Mouse (Mus musculus): Measurements from ENCODE around the gene Ptbp1. TPM values are rescaled to one million over a fixed set of nuclear protein-coding genes. Genes with fewer than 3 reads are reported as not detected.

Ptbp1 gene
- polyA plus RNA-seq (2012; rRNA removed; ENCODE audit: low replicate concordance) = 163 and 219 TPM in 2 replicates

DNA sequence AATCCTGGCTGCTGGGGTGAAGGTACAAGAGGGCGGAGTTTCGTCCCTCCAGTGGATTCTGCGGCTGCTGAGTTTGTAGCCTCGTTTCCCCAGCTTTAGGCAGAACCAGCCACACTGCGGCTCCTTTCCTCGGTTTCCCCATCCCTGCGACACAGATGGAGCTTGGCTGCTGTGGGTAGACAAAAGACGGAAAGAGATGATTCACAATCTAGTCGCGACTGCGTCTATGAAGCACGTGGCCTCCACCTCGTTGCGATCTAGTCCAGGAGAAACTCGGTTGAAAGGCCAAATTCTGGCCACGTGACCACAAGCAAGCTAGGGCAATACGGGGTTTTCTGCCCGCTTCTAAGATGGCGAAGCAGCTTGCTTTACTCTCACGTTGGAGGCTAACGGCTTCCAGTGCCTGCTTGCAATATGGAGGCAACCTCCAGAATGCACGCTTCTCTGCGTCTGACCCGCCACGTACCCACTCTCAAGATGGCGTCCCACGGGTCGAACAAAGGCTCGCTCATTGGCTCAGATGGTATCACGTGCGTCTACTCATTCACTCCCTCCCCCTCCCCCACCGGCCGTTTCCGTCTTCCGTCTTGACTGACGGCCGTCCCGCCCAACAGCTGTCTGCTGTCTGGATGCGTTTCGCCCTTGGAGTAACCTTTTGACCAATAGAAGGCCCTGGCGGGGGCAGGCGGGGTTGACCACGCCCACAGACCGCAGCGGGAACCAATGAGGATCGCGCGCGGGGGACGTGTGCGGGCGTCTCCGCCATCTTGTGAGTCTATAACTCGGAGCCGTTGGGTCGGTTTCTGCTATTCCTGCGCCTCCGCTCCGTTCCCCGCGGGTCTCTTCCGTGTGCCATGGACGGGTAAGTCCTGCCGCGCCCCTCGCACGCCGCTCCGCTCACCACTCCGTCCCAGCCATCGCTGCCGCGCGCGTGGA lies at the start of gene Ptbp1:
Gene Ptbp1 (plus strand): TSS at position 568 of the 936 bp plus-strand sequence.

DNA sequence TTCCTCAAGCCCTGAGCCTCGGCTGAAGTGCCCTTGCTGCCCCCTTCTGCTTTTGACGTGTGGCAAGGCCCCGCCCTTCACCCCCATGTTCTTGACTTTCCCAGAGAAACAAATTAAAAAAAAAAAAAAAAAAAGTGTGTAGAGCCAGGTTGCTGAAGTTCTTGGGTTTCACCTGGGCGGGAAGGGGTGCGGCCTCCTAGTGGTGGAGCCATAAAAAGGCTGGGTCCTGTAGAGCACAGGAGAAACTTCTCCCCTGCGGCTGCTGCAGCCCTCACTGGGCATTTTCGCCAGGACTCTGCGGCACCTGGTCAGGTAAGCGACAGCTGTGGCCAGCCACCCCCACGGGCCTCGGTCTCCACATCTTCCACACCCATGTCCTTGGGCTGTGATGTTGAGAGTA lies 33.4 kb upstream of the Ptbp1 start, which contains the start of gene Misp:
Gene Misp (plus strand): TSS at position 208 of the 400 bp plus-strand sequence.

DNA sequence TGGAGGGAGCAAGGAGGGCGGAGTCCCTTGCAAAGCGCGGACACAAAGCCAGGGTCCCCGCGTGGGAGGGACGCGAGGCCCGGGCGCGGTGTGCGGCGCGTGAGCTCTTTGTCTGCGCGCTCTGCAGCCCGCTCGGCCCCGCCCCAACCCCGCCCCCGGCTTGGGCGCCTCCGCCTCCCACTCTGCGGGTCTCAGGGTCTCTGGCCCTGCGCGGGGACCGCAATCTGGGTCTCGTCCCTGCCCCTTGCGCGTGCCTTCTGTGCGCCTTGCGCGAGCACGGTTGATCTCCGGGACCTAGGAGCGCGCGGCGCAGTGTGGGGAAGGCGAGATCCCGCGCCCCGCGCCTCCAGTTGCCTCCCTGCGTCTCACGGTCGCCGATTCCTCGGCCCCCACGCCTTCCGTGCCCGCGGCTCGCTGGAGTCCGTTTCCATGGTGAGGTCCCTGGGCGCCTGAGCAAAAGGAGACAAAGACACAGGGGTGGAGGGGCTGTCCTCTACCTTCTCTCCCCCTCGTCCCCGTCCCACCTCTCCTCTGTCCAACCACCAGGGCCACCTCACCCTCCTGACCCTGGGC lies 20.1 kb downstream of the Ptbp1 start, which contains the start of the genes Prtn3 and Plppr3:
Gene Prtn3 (plus strand): TSS at position 187 of the 573 bp plus-strand sequence.
Gene Plppr3 (minus strand): TSS at position 345 of the 573 bp plus-strand sequence.

DNA sequence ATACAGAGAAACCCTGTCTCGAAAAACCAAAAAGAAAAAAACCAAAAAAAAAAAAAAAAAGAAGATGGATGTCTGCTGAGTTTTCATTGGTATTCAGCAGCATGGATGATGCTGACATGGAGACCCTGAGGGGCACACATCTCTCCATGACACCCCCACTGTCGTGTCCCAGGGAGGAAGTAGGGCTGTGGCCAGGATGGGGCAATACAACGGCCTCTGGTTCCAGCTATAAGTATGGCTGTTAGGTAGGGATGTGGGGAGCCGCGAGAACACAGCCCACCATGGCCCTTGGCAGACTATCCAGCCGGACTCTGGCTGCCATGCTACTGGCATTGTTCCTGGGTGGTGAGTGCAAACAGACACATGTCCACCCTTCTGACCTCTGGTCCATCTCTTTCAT lies 31.8 kb downstream of the Ptbp1 start, which contains the start of gene Elane:
Gene Elane (plus strand): TSS at position 194 of the 400 bp plus-strand sequence.

DNA sequence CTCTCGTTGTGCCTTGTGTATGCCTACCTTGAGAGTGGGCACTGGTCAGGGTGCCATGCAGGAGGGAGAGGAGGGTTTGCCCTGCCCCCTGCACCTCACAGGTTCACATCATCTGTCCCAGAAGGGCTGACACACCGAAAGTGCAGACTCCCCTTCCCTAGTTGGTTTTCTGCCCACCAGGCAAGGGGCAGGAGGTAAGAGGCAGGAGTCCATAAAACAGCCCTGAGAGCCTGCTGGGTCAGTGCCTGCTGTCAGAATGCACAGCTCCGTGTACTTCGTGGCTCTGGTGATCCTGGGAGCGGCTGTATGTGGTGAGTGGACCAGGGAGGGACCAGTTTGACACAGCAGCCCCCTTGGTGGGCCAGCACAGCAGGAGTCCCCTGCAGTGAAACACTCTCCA lies 36.4 kb downstream of the Ptbp1 start, which contains the start of gene Cfd:
Gene Cfd (plus strand): TSS at position 184 of the 400 bp plus-strand sequence.

DNA sequence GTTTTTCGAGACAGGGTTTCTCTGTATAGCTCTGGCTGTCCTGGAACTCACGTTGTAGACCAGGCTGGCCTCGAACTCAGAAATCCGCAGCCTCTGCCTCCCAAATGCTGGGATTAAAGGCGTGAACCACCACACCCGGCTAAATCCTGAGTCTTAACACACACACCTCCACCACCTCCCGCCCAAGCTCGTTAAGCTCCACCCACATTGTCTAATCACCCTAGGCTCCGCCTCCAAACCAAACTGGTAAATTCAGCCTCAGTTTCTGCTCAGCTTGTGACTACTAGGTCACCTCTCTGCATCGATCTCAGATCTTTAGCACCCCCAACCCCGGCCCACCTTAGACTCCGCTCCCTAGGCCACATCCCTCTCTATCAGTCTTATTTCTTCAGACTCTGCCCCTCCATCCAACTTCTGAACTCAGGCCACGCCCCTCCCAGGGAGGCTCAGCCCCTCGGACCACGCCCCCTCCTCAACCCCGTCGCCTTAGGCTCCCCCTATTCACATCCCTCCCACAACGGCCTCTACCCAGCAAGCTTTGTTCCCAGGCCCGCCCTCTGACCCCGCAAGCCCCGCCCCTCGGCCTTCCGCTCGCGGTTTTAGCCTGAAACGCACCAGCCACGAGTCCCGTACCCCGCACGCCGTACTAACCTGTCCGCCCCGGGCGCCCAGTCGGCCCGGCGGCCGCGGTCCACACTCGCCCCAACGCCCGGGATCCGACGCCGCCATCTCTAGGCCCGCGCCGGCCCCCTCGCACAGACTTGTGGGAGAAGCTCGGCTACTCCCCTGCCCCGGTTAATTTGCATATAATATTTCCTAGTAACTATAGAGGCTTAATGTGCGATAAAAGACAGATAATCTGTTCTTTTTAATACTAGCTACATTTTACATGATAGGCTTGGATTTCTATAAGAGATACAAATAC lies 54.2 kb downstream of the Ptbp1 start, which contains the start of gene Med16:
Gene Med16 (minus strand): TSS at position 757 of the 925 bp plus-strand sequence.

DNA sequence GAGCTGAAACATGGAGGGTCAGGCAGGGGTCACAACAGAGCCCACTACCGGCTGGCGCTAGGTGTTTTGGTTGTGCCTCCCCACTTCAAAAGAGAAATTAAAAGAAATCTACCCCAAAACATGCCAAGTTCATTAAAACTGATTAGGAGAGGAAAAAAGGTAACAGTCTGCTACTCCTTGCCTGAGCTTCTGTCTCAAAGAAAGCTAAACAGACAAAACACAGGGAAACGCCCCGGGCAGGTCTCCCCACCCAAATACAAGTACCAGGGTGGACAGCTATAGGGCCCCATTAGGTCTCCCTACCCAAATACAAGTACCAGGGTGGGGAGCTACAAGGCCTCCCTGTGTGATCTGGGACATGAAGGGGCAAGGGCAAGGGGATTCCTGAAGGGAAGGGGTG lies 56.3 kb downstream of the Ptbp1 start, which contains the start of gene Gm26602:
Gene Gm26602 (plus strand): TSS at position 301 of the 400 bp plus-strand sequence.

Other genes with a start within 250 kb of the Ptbp1 start
- gene C2cd4c, start 240.4 kb upstream of the Ptbp1 start, polyA plus RNA-seq (2012; rRNA removed; ENCODE audit: low replicate concordance) = 0.19 and 0.26 TPM in 2 replicates
- gene Shc2, start 216.5 kb upstream of the Ptbp1 start, polyA plus RNA-seq (2012; rRNA removed; ENCODE audit: low replicate concordance) = 12.4 and 17.4 TPM in 2 replicates
- 2.3 TPM in 1 of 2 replicates, not detected in the other for gene Odf3l2, start 208.7 kb upstream of the Ptbp1 start, polyA plus RNA-seq (2012; rRNA removed; ENCODE audit: low replicate concordance)
- 3.9 and 8.7 TPM in 2 replicates for gene Madcam1, start 189.9 kb upstream of the Ptbp1 start, polyA plus RNA-seq (2012; rRNA removed; ENCODE audit: low replicate concordance)
- 46.9 and 119 TPM in 2 replicates for gene Tpgs1, start 185.1 kb upstream of the Ptbp1 start, polyA plus RNA-seq (2012; rRNA removed; ENCODE audit: low replicate concordance)
- 265 and 337 TPM in 2 replicates for gene Cdc34, start 172.2 kb upstream of the Ptbp1 start, polyA plus RNA-seq (2012; rRNA removed; ENCODE audit: low replicate concordance)
- gene Gzmm, start 165.4 kb upstream of the Ptbp1 start, polyA plus RNA-seq (2012; rRNA removed; ENCODE audit: low replicate concordance) = 1.1 and 1.3 TPM in 2 replicates
- gene Bsg, start 149.9 kb upstream of the Ptbp1 start, polyA plus RNA-seq (2012; rRNA removed; ENCODE audit: low replicate concordance) = 489 and 512 TPM in 2 replicates
- 1.9 and 6.1 TPM in 2 replicates for gene Hcn2, start 137.8 kb upstream of the Ptbp1 start, polyA plus RNA-seq (2012; rRNA removed; ENCODE audit: low replicate concordance)
- gene Polrmt, start 107.8 kb upstream of the Ptbp1 start, polyA plus RNA-seq (2012; rRNA removed; ENCODE audit: low replicate concordance) = 53.1 and 71.6 TPM in 2 replicates
- 0.19 TPM in 1 of 2 replicates, not detected in the other for gene Fgf22, start 99.4 kb upstream of the Ptbp1 start, polyA plus RNA-seq (2012; rRNA removed; ENCODE audit: low replicate concordance)
- gene Rnf126, start 87.5 kb upstream of the Ptbp1 start, polyA plus RNA-seq (2012; rRNA removed; ENCODE audit: low replicate concordance) = 91.7 and 212 TPM in 2 replicates
- gene Fstl3, start 77.2 kb upstream of the Ptbp1 start, polyA plus RNA-seq (2012; rRNA removed; ENCODE audit: low replicate concordance) = 19.5 and 24.6 TPM in 2 replicates
- 0.26 and 0.27 TPM in 2 replicates for gene Prss57, start 63.5 kb upstream of the Ptbp1 start, polyA plus RNA-seq (2012; rRNA removed; ENCODE audit: low replicate concordance)
- 49.2 and 87.4 TPM in 2 replicates for gene Palm, start 60.9 kb upstream of the Ptbp1 start, polyA plus RNA-seq (2012; rRNA removed; ENCODE audit: low replicate concordance)
- 1.3 TPM in 2 replicates for gene Misp, start 33.4 kb upstream of the Ptbp1 start, polyA plus RNA-seq (2012; rRNA removed; ENCODE audit: low replicate concordance)
- 17.2 and 40.5 TPM in 2 replicates for gene Prtn3, start 20.0 kb downstream of the Ptbp1 start, polyA plus RNA-seq (2012; rRNA removed; ENCODE audit: low replicate concordance)
- gene Plppr3, start 20.2 kb downstream of the Ptbp1 start, polyA plus RNA-seq (2012; rRNA removed; ENCODE audit: low replicate concordance) = 29.8 and 33.3 TPM in 2 replicates
- gene Elane, start 31.8 kb downstream of the Ptbp1 start, polyA plus RNA-seq (2012; rRNA removed; ENCODE audit: low replicate concordance) = 3.4 and 5.8 TPM in 2 replicates
- 26,645 and 44,997 TPM in 2 replicates for gene Cfd, start 36.4 kb downstream of the Ptbp1 start, polyA plus RNA-seq (2012; rRNA removed; ENCODE audit: low replicate concordance)
- 66.2 and 92.4 TPM in 2 replicates for gene Med16, start 54.5 kb downstream of the Ptbp1 start, polyA plus RNA-seq (2012; rRNA removed; ENCODE audit: low replicate concordance)
- gene Gm26602, start 56.4 kb downstream of the Ptbp1 start, polyA plus RNA-seq (2012; rRNA removed; ENCODE audit: low replicate concordance) = not detected in 2 replicates
- gene Kiss1r, start 62.5 kb downstream of the Ptbp1 start, polyA plus RNA-seq (2012; rRNA removed; ENCODE audit: low replicate concordance) = 9.0 and 14.4 TPM in 2 replicates
- gene R3hdm4, start 66.8 kb downstream of the Ptbp1 start, polyA plus RNA-seq (2012; rRNA removed; ENCODE audit: low replicate concordance) = 194 and 208 TPM in 2 replicates
- 5.2 and 16.6 TPM in 2 replicates for gene Arid3a, start 72.6 kb downstream of the Ptbp1 start, polyA plus RNA-seq (2012; rRNA removed; ENCODE audit: low replicate concordance)
- gene Wdr18, start 105.7 kb downstream of the Ptbp1 start, polyA plus RNA-seq (2012; rRNA removed; ENCODE audit: low replicate concordance) = 47.1 and 52.1 TPM in 2 replicates
- gene Grin3b, start 116.3 kb downstream of the Ptbp1 start, polyA plus RNA-seq (2012; rRNA removed; ENCODE audit: low replicate concordance) = 0.10 and 0.30 TPM in 2 replicates
- 304 and 505 TPM in 2 replicates for gene Tmem259, start 129.9 kb downstream of the Ptbp1 start, polyA plus RNA-seq (2012; rRNA removed; ENCODE audit: low replicate concordance)
- 138 and 301 TPM in 2 replicates for gene Cnn2, start 134.2 kb downstream of the Ptbp1 start, polyA plus RNA-seq (2012; rRNA removed; ENCODE audit: low replicate concordance)
- gene Abca7, start 142.1 kb downstream of the Ptbp1 start, polyA plus RNA-seq (2012; rRNA removed; ENCODE audit: low replicate concordance) = 23.5 and 40.2 TPM in 2 replicates
- gene Arhgap45, start 162.2 kb downstream of the Ptbp1 start, polyA plus RNA-seq (2012; rRNA removed; ENCODE audit: low replicate concordance) = 152 and 343 TPM in 2 replicates
- 129 and 172 TPM in 2 replicates for gene Polr2e, start 185.4 kb downstream of the Ptbp1 start, polyA plus RNA-seq (2012; rRNA removed; ENCODE audit: low replicate concordance)
- 1,265 and 1,308 TPM in 2 replicates for gene Gpx4, start 192.7 kb downstream of the Ptbp1 start, polyA plus RNA-seq (2012; rRNA removed; ENCODE audit: low replicate concordance)

All from mammary gland, adult 2 months (tissue).